Mouse (Mus musculus) kidney, adult 9 months (tissue): ENCODE measurements at regions not wholly inside any gene's neighbourhood (a gene's known extent, or its start where the extent isn't known, plus 50 kb on each side); places are given as distances from the start of the nearest gene placed in this dataset.

ENCODE experiments used
- DNase-seq: peaks from one replicate; pipeline ENCODE4 v3.0.0; 2022

DNA sequence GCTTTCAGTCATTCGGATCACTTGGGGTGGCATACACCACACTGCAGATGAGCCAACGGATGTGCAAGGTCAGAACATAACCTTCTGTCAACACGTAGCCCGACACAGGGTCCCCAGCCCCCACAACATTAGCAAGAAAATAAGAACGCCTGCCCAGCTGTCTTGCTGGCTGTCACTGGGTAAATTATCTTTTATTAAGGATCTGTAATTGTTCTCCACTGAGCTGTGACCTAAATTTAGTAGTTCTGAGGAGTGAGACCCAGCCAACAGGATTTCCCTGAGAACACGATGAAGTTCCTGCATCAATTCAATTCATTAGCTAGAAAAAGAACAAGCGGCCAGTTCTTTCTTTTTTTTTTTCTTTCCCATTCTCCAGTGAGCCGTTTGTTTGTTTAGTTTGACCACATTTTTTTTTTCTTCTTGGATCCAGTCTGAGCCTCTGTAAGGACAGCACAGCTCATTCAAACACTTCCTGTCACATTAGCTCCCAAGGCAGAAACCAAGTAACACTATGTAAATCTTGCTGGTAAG is 472.5 kb upstream of the A1bg start:
- peak; percentile 50 for DNase-seq

DNA sequence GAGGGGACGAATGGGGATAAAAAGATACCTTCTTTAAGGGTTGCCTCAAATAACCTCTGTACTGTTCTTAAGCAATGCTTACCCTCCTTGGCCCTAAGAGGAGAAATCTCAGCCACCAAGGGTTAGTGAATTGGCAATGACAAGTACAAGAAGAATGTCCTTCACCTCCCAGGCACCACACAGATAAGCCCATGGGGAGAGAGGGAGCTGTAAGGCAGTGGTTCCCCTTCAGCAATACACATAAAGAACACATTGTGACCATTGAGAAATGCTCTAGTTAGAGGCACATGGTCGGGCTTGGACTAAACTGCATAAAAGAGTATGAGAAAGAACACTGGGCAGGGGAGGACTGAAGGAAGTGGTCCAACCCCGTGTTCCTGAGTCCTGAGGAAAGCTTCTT is 457.9 kb upstream of the A1bg start:
- DNase-seq, result no peak

DNA sequence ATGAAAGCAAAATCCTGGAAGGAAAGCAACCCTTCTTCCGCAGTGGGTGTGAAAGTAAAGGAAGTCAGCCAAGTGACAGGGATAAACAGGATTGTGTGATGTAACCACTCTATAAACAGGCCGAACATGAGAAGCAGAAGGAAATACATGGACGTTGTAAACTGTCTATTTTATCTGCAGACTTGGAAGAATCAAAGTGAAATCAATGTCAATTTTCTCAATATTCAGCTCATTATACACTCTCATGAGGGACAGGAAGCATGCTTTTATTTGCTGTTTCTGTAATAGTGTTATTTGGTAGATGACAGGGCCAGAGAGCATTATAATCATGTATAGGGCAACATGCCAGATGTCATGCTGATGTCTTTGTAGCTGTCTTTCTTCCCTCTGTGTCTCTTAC is 443.5 kb upstream of the A1bg start:
- DNase-seq, result peak; percentile 5

DNA sequence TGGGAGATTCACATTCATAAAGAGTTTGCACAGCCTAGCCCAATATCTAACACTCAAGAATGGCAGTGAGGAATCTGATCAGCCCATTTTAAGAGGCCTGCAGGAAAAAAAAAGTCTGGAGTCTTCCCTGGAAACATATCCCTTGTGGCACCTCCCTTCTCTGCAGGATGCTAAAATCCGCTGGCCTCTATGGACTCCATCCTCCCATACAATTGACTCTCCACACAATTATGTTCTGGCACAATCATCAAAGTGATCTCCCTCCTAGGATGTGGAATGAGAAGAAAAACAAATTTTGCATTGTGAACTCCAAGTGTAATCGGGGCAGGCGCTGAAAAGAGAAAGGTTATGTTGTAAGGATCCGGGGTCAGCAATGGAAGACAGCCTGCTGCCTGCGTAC is 442.7 kb upstream of the A1bg start:
- no peak for DNase-seq

DNA sequence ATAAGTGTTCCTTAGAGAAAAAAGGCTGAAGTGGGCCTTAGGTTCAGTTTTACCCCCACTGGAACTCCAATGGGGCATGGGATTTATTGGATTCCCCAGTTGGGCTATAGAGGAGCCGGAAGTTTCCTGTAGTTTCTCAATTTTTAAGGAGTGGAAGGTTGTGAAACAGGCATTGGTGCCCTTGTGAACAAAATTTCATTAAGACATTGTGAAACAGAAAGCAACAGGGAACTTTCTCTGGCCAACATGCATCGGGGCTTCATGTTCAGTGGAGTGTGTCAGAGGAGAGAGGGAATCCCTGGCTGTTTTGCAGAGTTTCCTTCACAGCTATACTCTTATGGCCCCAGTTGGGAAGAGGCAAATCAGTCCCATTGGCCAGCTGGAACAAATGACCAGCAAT is 441.6 kb upstream of the A1bg start:
- DNase-seq, result no peak

DNA sequence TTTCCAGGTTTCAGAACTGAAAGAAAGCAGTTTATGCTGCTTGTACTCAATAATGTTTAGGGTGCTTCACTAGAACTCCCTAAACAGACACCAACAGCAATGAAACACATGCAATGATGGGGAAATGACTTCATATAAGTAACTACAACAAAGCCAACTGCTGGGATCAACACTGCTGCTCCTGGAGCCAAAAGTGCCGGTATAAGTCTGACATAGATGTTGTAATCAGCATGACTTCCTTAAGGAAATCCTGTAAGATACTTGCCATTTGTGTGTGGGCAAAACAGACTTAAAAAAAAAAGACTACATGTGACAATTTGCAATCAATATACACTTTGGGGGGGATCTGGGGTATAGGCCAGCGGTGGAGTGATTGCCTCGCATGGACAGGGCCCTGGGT is 438.4 kb upstream of the A1bg start:
- no peak for DNase-seq

DNA sequence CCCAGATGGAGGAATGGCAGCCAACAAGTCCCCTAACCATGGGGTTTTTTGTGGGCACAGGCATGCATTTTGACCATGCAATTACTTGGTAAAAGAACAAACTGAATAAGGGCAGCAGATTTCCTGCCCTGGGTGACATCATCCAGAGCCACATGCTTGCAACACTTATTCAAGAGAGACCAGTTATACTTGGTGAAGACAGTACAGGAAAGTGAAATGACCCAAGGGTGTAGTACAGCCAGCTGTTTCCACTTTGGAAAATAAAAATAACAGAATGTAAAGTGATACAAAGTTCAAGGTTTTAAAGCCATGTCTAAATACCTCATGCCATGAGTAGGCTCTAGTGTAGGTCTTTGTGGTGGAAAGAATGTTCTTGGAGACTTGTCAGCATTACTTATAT is 432.5 kb upstream of the A1bg start:
- no peak for DNase-seq

DNA sequence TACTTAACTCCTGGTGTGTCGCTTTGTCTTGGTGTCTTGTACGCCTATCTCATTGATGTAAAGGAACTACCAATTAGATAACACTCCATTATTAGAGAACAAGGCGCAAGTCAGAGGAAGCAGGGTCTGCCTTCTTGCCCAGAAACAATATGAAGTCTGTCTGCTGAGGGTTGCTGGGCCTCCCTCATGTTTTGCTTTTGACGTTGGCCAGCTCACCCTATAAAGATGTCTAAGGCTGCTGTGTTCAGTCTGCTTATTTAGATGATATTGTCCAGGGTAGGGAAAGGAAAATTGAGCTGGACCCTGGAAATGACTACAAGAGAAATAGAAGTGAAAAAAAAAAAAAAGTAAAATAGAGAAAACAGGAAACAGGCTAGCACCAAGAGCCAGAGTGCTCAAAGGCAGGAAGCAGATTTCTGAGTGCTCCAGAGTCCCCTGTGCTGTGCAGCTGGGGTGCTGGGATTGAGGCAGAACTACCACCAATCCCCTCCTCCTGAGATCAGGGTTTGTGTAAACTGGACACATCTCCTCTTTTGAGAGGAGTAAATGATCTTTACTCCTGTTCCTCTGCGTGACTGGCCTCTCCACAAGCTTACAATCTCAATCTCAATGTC is 429.0 kb upstream of the A1bg start:
- DNase-seq, result no peak

DNA sequence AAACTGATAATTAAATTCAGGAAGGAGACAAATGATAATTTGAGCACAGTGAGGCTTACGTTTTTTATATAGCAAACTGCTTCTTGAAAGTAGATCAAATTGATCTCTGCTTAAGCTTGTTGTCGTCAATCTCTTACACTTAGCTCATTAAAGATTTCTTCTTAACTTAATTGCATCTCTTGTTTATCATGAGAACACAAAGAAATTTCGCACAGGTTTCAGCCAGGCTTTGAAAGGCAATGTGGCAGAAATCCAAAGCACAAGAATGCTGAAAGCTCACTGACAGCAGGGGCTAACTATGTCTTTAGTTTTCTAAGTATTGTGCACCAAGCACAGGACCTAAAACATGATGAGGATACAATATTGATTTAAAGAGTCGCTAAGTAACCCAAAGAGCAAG is 422.3 kb upstream of the A1bg start:
- no peak for DNase-seq

DNA sequence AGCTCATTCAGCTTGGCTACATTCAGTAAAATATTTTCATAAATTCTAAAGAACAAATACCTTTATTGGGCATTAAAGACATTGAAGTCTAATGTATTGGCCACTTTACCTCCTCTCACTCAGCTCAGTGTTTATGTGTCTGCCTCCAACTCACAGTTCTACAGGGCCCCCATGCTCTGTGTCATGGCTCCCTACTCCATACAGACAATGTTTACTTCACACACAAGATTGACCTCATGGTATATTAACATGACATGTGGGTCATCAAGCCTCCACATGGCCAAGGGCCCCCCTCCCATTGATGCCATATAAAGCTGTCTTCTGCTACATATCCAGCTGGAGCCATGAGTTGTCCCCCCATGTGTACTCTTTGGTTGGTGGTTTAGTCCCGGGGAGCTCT is 419.8 kb upstream of the A1bg start:
- no peak for DNase-seq

DNA sequence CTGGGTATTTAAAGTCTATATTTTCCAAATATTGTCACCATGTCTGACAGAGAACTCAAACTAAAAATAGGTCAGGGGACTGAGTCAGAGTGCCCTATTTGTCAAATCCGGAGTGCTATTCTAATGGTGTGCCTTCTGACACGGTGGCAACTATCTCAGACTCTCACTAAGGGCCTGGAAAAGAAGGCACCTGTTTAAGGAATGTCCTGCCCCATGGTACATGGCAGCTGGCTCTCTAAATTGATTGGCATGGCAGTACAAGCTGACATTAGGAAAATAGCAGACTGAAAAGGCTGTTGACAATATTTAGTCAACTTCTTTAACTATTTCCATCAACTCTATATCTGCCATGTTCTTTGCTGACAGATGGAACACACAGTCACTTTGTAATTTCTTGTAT is 405.1 kb upstream of the A1bg start:
- DNase-seq, result no peak

DNA sequence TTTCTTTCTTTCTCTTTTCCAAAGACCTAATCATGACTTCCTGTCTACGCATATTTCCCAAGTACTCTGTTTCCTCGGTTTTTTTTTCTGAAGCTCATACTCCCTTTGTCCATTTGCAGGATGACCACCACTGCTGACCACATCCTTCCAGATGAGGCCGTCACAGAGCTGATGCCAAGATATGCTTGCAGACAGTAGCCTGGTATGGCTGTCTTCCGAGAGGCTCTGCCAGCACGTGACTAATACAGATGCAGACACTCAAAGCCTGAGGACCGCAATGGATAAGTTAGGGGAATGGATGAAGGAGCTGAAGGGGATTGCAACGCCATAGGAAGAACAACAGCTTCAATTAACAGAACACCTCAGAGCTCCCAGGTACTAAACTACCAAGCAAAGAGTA is 399.4 kb upstream of the A1bg start:
- DNase-seq, result no peak

DNA sequence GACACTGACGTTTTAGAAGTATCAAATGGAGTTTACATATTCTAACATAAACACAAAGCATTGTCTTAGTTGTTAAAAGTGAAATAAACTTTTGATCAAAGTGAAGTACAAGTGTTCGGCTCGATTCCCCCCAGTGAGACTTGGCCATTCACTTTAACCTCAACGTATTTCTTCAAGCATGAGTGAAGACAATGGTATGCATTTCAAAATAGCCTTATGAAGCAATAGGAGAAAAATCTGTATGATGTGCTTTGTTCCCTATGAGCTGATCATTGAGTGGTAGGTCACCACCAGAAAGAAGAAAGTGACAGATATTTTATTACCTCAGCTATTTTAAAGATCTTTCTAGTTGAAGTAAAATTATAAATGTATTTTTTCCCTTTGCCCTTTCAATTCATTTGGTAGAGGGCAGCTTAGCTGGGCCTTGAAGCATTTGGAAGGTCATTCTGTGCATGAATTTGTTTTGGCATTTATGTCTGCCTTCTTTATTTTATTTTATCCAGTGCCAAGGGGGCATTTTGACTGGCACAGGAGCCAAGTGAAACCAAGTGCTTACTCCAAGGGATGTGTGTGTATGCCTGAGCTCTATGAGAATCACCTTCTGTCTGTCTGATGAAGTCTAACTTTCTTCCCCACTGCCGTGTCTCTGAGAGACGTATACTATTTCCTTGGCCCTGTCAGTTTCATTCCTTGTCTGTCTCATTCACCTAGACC is 386.8 kb upstream of the A1bg start:
- DNase-seq, result no peak

DNA sequence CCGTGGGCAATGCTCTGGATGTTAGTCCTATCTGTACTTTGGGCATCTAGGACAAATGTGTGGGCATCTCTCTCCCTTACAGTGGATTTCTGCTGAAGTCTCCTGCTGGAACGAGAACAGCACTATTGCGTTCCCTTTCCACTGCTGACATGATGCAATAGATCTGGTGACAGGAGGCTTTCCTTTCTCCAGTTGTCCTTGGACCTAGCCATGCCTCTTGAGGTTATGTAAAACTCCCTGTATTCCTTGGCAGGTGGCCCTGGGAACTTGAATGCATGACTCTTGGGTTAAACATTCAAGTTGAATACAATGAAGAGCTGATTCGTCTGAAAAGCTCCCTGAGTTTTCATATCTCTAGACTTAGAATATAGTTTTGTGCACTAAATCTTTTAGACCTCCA is 386.1 kb upstream of the A1bg start:
- DNase-seq, result peak; percentile 59

DNA sequence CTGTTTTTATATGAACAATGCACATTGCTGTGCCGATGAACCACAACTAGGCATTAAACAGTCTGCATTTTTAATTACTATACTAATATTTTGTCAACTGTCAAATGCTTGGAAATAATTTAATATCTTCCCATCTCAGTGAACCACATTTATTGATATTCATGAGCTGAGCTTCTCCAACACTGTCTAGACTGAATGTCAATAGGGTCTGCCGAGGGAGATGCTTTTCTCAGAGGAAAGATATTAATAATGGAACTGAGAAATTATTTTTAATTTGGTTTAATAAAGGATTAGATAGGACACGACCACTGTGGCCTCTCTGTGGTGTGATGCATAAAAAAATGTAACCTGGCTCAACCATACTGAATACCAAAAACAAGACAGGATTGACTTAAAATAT is 381.7 kb upstream of the A1bg start:
- no peak for DNase-seq

DNA sequence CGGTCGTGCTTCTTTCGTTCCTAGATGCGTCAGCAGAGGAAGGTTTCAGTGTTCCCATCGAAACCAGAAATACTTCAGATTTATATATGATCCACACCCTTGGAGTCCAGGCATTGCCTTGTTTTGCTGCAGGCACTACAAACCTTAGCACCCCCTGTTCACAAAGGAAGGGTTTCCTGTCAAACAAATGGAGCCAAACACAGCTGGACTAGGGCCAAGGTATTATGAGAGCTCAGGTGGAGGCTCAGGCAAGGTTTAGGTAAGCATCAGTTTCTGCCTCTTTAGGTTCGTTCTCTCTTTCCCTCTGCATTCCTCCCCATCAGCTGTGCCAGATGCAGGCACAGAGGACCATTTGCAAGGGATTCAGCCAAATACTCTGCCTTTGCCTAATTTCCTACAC is 377.0 kb upstream of the A1bg start:
- no peak for DNase-seq

DNA sequence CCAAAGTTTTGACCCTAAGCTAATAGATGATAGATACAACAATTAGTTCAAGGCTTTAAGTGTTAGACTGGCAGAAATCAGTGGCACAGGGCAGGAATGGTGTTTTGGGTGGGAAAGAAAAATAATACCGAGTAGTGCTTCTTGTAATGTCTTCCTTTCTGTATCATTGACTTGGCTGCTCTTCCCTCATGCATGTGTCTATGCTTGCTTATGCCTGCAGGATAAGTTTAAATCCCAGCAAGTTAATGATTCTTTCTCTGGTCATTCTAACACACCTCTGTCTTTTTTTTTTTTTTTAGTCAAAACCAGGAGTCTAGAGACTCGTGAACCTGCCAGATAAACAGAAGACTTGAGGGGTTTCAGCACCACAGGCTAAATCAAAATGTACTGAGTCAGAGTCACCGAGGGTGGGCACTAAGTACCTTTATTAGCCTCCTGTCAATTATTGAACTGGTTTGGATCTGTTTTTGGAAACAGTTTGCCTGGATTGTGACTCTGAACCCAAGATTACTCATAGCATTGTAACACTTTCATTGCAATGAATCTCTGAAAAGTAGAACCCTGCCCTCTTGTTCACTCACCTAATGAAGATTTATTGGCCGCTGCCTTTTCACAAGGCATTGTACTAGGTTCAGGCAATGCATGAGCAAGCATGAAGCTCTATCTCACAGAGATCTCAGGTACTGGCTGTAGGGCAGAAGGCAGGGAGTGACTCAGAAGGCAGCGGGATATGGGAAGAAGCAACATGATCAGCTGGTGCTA is 374.8 kb upstream of the A1bg start:
- DNase-seq, result no peak

DNA sequence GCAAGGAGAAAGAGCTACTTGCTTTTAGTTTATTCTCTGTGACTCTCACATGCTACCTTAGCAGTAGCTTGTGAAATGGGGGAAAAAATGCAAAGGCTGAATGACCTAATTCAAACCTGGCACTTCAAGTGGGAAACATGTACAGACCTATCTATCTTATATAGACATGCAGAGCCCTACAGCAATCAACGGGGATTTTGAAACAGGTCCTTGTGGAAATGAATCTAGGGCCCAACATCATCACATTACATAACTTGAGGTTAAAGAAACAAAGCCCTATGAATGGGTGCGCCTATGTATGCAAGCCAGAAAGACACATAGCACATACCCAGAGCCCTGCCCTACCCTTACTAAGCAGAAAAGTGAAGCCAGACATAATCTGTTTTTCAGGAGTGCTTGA is 371.8 kb upstream of the A1bg start:
- no peak for DNase-seq

DNA sequence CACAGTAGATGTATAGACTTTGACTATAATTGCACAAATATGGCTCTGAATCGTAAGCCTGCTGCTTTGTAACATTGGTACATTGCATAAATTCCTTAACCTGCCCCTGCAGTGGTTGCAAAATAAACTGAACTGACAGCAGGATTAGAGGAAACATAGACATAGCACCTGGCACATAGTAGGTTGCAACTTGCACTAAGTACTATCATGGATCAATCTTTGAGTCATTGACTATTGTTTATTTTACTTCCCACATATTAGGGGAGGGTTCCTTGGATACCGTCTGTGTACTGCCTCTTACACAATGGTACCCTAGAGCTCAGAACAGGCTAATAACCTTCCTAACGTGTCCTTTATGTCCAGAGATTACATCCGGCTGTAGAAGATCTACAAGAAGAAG is 371.3 kb upstream of the A1bg start:
- DNase-seq, result no peak

DNA sequence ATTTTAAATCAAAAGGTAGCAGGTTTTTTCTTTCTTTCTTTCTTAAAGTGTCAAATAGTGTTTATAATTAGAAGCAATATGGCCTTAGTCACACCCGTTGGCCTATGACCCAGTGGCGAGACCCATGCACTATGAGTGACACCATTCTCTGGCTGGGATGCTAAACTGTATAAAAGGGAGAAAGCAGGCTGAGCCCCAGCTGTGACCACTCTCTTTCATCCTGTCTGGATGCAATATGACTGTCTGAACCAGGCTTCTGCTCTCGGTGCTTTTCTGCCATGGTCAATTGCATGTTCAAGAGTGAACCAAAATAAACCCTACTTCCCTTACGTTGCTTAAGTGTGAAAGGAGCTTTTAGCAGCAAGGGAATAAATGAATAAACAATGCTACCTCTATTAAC is 346.0 kb upstream of the A1bg start:
- no peak for DNase-seq

DNA sequence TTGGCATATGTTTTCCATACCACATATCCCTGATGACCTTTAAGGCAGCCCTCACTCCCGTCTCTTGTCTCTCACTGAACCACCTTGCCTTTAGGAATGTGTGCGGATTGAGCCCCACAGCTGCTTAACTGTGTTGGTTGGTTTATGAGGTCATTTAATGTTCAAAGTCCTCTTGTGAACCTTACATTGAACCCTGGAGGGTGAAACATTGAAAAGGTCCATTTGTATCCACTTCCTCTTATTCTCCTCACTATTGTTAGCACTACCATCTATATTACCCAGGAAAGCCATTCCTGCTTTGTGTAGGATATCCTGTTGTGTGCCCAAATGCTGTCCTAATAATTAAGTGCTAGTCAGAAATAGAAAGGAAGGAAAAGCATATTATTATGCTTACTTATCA is 336.2 kb upstream of the A1bg start:
- DNase-seq, result no peak

DNA sequence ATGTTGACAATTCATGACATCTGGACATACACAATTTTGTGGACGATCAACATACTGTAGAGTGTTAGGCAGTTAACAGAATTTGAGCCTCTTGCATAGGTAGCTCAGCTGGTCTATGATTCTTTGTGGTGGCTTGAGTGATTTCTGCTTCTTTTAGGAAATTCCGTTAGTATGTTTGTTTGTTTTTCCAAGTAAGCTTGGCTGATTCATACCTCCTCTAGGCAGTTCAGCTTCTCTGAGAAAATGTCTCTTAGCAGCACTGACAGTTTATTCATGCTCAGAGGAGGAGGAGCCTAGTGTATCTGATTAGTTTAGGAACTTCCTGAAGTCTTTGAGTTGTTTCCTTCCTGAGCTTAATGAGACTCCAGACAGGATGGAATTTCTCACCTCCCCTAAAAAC is 321.7 kb upstream of the A1bg start:
- DNase-seq, result no peak

DNA sequence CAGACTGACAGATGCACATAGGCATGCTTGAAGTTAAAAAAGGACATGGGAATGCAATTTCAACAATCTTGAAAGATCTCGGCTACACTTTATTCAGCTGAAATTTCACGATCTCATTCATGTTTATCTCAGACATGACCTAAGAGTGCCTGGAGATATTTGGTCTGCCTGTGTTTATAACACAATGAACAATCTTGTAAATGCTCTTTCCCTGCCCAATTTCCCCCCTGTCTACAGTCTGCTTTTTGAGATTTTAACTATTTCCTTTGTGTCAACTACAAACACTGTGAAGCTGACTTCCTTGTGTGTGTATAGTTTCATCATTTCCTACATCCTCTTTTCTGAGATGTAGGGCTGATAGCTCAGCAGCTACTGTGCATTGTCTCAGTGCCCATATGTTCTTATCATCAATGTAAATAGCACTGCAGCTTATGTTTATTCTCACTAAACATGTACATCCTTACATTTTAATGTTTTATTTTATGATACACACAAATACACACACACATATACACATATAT is 319.4 kb upstream of the A1bg start:
- DNase-seq, result no peak

DNA sequence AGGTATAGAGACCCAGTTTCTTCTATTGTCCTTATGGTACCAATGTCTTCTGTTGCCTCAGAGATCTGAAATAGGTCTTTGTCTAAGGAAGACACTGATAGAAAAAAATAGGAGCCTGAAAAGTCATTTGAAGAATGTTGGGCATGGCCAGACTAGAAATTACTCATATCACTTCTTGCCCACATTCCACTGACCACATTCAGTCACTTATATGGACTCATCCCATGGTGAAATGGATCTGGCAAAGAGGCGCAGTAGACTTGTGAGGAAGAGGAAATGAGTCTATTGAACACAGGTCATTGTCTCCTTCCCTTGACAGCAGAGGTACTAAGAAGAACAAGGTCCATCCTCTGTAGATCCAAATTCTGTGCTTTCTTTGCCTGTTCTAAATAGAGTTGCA is 318.9 kb upstream of the A1bg start:
- DNase-seq, result no peak
